Mouse (Mus musculus) olfactory bulb, adult 2 months (tissue): ENCODE measurements at regions not wholly inside any gene's neighbourhood (a gene's known extent, or its start where the extent isn't known, plus 50 kb on each side); places are given as distances from the start of the nearest gene placed in this dataset.

ENCODE experiments used
- H3K27ac ChIP-seq: fragments of 200-500 bp; 2 replicates; pipeline ENCODE4 v1.5.1; 2012; ENCODE audit warnings: low read depth, low read length; ENCODE audit not compliant: insufficient read depth
- H3K4me1 ChIP-seq: fragments of 200-500 bp; 2 replicates; pipeline ENCODE4 v1.6.1; 2012; ENCODE audit warnings: low read length; ENCODE audit not compliant: control insufficient read depth, insufficient read depth
- H3K4me3 ChIP-seq: fragments of 200-500 bp; 2 replicates; pipeline ENCODE4 v1.5.1; 2012; ENCODE audit warnings: mild to moderate bottlenecking, low read depth, low read length, moderate library complexity; ENCODE audit not compliant: insufficient read depth
- CTCF ChIP-seq: fragments of 200-500 bp; IDR thresholded peaks from 2 replicates; pipeline ENCODE4 v1.5.1; 2012; ENCODE audit warnings: low read depth, mild to moderate bottlenecking, low read length, moderate library complexity; ENCODE audit not compliant: insufficient read depth
- POLR2A ChIP-seq: fragments of 200-500 bp; IDR thresholded peaks from 2 replicates; pipeline ENCODE4 v1.6.1; 2012; ENCODE audit warnings: mild to moderate bottlenecking, low read depth, low read length, moderate library complexity; ENCODE audit not compliant: insufficient read depth
- WGBS: fragments of 180-500 bp; shearing (Covaris S2); methylation state at CpG from one replicate; pipeline ENCODE4 v1.1.7; 2018; 5-methylcytosine and 5-hydroxymethylcytosine counted together

- no peak for TF ChIP-seq POLR2A
- 83% methylated on average over 6 of the region's 6 CpGs for WGBS
- Histone ChIP-seq H3K4me1 (no peaks in the 10 kb centered on the region), H3K27ac (no peak overlapping the region), H3K4me3 (no peak overlapping the region)
Measured at GRCm38 (mm10) chr13:45255277-45255676, 134.3 kb upstream of the Mylip start.

- Histone ChIP-seq H3K4me1 (no peaks in the 10 kb centered on the region), H3K4me3 (no peak overlapping the region), H3K27ac (no peak overlapping the region)
- 86% methylated on average over 5 of the region's 5 CpGs for WGBS
- TF ChIP-seq POLR2A: no peak
Measured at GRCm38 (mm10) chr13:45262011-45262410, 127.5 kb upstream of the Mylip start.

GRCm38 (mm10) chr13:45266287-45267064 lies 123.1 kb upstream of the Mylip start:
- H3K4me3 ChIP-seq: no peak overlapping the region
- 90% methylated on average over 6 of the region's 6 CpGs for WGBS

GRCm38 (mm10) chr13:45267446-45267845 lies 122.1 kb upstream of the Mylip start:
- Histone ChIP-seq H3K4me3 (no peak overlapping the region), H3K4me1 (no peaks in the 10 kb centered on the region), H3K27ac (no peak overlapping the region)
- TF ChIP-seq CTCF (no peak), POLR2A (no peak)
- 81% methylated on average over 5 of the region's 5 CpGs for WGBS

More at GRCm38 (mm10) chr13:45266287-45267064, 123.1 kb upstream of the Mylip start:
- no peak for TF ChIP-seq POLR2A
- no peak for TF ChIP-seq CTCF
- no peaks in the 10 kb centered on the region for H3K4me1 ChIP-seq
- H3K27ac ChIP-seq: no peak overlapping the region

- no peak overlapping the region for H3K4me3 ChIP-seq
- H3K27ac ChIP-seq: no peak overlapping the region
- TF ChIP-seq POLR2A (no peak), CTCF (no peak)
- WGBS: 86% methylated on average over 4 of the region's 4 CpGs
- H3K4me1 ChIP-seq: no peaks in the 10 kb centered on the region
Measured at GRCm38 (mm10) chr13:45267906-45268305, 121.6 kb upstream of the Mylip start.

- no peak for TF ChIP-seq POLR2A
- TF ChIP-seq CTCF: no peak
- Histone ChIP-seq H3K4me3 (no peak overlapping the region), H3K27ac (no peak overlapping the region), H3K4me1 (no peaks in the 10 kb centered on the region)
- WGBS: 87% methylated on average over 8 of the region's 8 CpGs
Measured at GRCm38 (mm10) chr13:45274261-45274884, 115.2 kb upstream of the Mylip start.

- TF ChIP-seq CTCF (no peak), POLR2A (no peak)
- Histone ChIP-seq H3K27ac (no peak overlapping the region), H3K4me1 (no peaks in the 10 kb centered on the region), H3K4me3 (no peak overlapping the region)
- WGBS: 83% methylated on average over 5 of the region's 5 CpGs
Measured at GRCm38 (mm10) chr13:45275391-45275790, 114.2 kb upstream of the Mylip start.

GRCm38 (mm10) chr13:45277842-45278416 lies 111.6 kb upstream of the Mylip start:
- Histone ChIP-seq H3K27ac (no peak overlapping the region), H3K4me3 (no peak overlapping the region), H3K4me1 (no peaks in the 10 kb centered on the region)
- TF ChIP-seq POLR2A: no peak
- no peak for TF ChIP-seq CTCF
- 75% methylated on average over 7 of the region's 7 CpGs for WGBS

GRCm38 (mm10) chr13:45281106-45281505 lies 108.4 kb upstream of the Mylip start:
- WGBS: 57% methylated on average over 8 of the region's 8 CpGs

More at GRCm38 (mm10) chr13:45281106-45281505, 108.4 kb upstream of the Mylip start:
- no peaks in the 10 kb centered on the region for H3K4me1 ChIP-seq
- no peak overlapping the region for H3K27ac ChIP-seq
- no peak overlapping the region for H3K4me3 ChIP-seq
- TF ChIP-seq POLR2A: no peak
- TF ChIP-seq CTCF: no peak
